Mouse (Mus musculus) heart, adult 2 months (tissue): Measurements from ENCODE around the gene Pde8a. TPM values are rescaled to one million over a fixed set of nuclear protein-coding genes. Genes with fewer than 3 reads are reported as not detected.

Source experiments
- DNase-seq, 2 experiments: peaks; one replicate each; pipeline ENCODE4 v3.0.0; 2021
- H3K27ac ChIP-seq: fragments of 200-600 bp; 2 replicates; pipeline ENCODE4 v1.8.1; 2022
- H3K27me3 ChIP-seq: fragments of 200-500 bp; 2 replicates; pipeline ENCODE4 v1.6.1; 2012; ENCODE audit warnings: mild to moderate bottlenecking, low read length, inconsistent platforms, mixed read lengths; ENCODE audit not compliant: control insufficient read depth, insufficient read depth
- H3K36me3 ChIP-seq: fragments of 200-500 bp; 2 replicates; pipeline ENCODE4 v1.6.1; 2012; ENCODE audit warnings: low read length, inconsistent platforms; ENCODE audit not compliant: control insufficient read depth, insufficient read depth
- H3K4me1 ChIP-seq: fragments of 200-500 bp; 2 replicates; pipeline ENCODE4 v1.6.1; 2011; ENCODE audit warnings: low read length; ENCODE audit not compliant: control insufficient read depth, insufficient read depth
- H3K4me3 ChIP-seq: fragments of 200-600 bp; 2 replicates; pipeline ENCODE4 v1.8.1; 2022
- H3K79me2 ChIP-seq: fragments of 200-500 bp; replicated peaks from 2 replicates; pipeline ENCODE4 v1.6.1; 2012; ENCODE audit warnings: mild to moderate bottlenecking, inconsistent platforms, low read length, moderate library complexity, mixed read lengths; ENCODE audit not compliant: control insufficient read depth, insufficient read depth
- H3K9ac ChIP-seq: fragments of 200-500 bp; 2 replicates; pipeline ENCODE4 v1.6.1; 2012; ENCODE audit warnings: low read depth, mild to moderate bottlenecking, control low read depth, inconsistent platforms, low read length, mixed read lengths
- CTCF ChIP-seq: fragments of 200-600 bp; IDR thresholded peaks from 2 replicates; pipeline ENCODE4 v1.8.1; 2022; ENCODE audit warnings: antibody characterized with exemption, mild to moderate bottlenecking, moderate library complexity
- EP300 ChIP-seq: fragments of 200-500 bp; IDR thresholded peaks from 2 replicates; pipeline ENCODE4 v1.6.1; 2011; ENCODE audit warnings: low read depth, low read length, control low read depth; ENCODE audit not compliant: insufficient read depth
- POLR2A ChIP-seq: fragments of 200-500 bp; IDR thresholded peaks from 2 replicates; pipeline ENCODE4 v1.6.1; 2011; ENCODE audit warnings: mild to moderate bottlenecking, low read depth, low read length, control low read depth; ENCODE audit not compliant: insufficient read depth
- WGBS: fragments of 180-500 bp; shearing (Covaris S2); methylation state at CpG from one replicate; pipeline ENCODE4 v1.1.7; 2018; 5-methylcytosine and 5-hydroxymethylcytosine counted together
- intact Hi-C: fragments of 180-260 bp; cut with DNase I; formaldehyde crosslinking; loops from one replicate; pipeline ENCODE4 v1.15.1; 2025
- polyA plus RNA-seq: library from polyadenylated mRNA; depleted of rRNA; stranded (reverse); fragments of >200 nt; gene quantifications from 2 replicates; pipeline ENCODE4 v1.2.3, GENCODE M21; 2012
- total RNA-seq, 2 experiments: library from RNA; stranded (reverse); gene quantifications; 2 replicates each; pipeline ENCODE4 v1.2.3; 2021

Pde8a gene
- total and polyA plus RNA-seq, 3 experiments = 7.8 to 13.0 (median 12.2) TPM

GRCm38 (mm10) chr7:81309247-81309646 is 95.9 kb downstream of the Pde8a start:
- Histone ChIP-seq H3K36me3 (no peaks in the 10 kb centered on the region), H3K4me1 (peaks cover 3% of the 10 kb centered on the region), H3K27me3 (no peaks in the 10 kb centered on the region), H3K27ac (no peak overlapping the region), H3K4me3 (no peak overlapping the region), H3K9ac (no peak overlapping the region), H3K79me2 (no peaks in the 10 kb centered on the region)
- WGBS = 65% methylated on average over 6 of the region's 6 CpGs
- TF ChIP-seq POLR2A (no peak), CTCF (no peak), EP300 (no peak)
- intact Hi-C loops = loop anchor here (10.0 kb wide), 1 partner anchor 144 kb away; no protein-coding TSS in a partner anchor
- DNase-seq = no peak

GRCm38 (mm10) chr7:81311130-81311529 is 97.7 kb downstream of the Pde8a start:
- Histone ChIP-seq H3K36me3 (no peaks in the 10 kb centered on the region), H3K4me1 (peaks cover 3% of the 10 kb centered on the region), H3K4me3 (no peak overlapping the region), H3K27ac (no peak overlapping the region), H3K9ac (no peak overlapping the region), H3K79me2 (no peaks in the 10 kb centered on the region), H3K27me3 (no peaks in the 10 kb centered on the region)
- 76% methylated on average over 1 of the region's 1 CpGs for WGBS
- intact Hi-C loops = no loop called here
- TF ChIP-seq EP300 (no peak), CTCF (no peak)
- DNase-seq = peak in 1 of 2 experiments; percentile 11

DNA sequence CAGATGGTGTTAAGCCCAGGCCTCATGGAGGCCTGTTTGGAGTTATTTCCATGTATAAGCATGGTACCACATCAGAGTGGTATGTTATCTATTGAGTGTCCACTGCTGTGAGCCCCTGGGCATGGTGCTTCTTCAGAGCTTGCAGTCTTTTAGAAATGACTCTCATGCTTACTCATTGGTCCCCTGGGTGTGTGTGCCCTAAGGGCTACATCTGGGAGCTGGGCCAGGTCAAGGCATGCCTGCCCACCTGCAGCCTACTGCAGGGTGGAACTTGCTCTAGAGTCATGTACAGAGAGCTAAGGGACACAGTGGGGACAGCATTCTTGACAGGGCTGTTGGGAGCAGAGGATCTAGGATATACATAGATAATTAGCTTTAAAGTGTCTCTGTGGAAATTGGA is 98.2 kb downstream of the Pde8a start:
- Histone ChIP-seq H3K9ac (no peak overlapping the region), H3K4me3 (no peak overlapping the region), H3K36me3 (no peaks in the 10 kb centered on the region), H3K27me3 (no peaks in the 10 kb centered on the region), H3K4me1 (peaks cover 3% of the 10 kb centered on the region), H3K79me2 (no peaks in the 10 kb centered on the region), H3K27ac (no peak overlapping the region)
- DNase-seq = no peak
- intact Hi-C loops = no loop called here
- TF ChIP-seq EP300 = no peak

DNA sequence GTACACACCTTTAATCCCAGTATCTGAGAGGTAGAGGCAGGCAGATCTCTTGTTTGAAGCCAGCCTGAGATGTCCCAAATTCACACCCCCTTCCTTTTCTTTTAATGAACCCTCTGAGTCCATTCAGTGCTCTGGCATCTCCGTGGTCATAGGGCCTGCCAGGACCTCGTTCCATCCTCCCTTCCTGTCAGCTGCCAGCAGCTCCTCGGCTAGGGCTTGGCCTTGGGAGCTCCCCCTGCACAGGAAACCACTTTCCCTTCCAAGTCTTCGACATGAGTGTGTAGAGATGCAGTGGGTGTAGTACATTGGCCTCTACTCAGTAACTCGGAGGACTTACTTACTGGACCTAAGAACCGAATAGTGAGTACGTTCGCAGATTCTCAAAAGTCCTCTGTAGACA is 102.2 kb downstream of the Pde8a start:
- no peaks in the 10 kb centered on the region for H3K79me2 ChIP-seq
- no peaks in the 10 kb centered on the region for H3K36me3 ChIP-seq
- 36% methylated on average over 8 of the region's 8 CpGs for WGBS
- peaks cover 2% of the 10 kb centered on the region for H3K4me1 ChIP-seq
- peak in 1 of 2 experiments; percentile 33 for DNase-seq
- no peak overlapping the region for H3K4me3 ChIP-seq
- TF ChIP-seq CTCF = no peak
- no peak for TF ChIP-seq EP300
- TF ChIP-seq POLR2A = no peak
- H3K9ac ChIP-seq = no peak overlapping the region
- H3K27ac ChIP-seq = no peak overlapping the region
- H3K27me3 ChIP-seq = no peaks in the 10 kb centered on the region
- intact Hi-C loops = no loop called here

GRCm38 (mm10) chr7:81319749-81320148 is 106.4 kb downstream of the Pde8a start:
- no peak for DNase-seq
- Histone ChIP-seq H3K4me1 (no peaks in the 10 kb centered on the region), H3K4me3 (no peak overlapping the region), H3K36me3 (no peaks in the 10 kb centered on the region), H3K27ac (no peak overlapping the region), H3K9ac (no peak overlapping the region), H3K27me3 (no peaks in the 10 kb centered on the region), H3K79me2 (no peaks in the 10 kb centered on the region)
- WGBS = 78% methylated on average over 6 of the region's 6 CpGs
- intact Hi-C loops = no loop called here
- TF ChIP-seq CTCF = no peak
- no peak for TF ChIP-seq POLR2A
- TF ChIP-seq EP300 = no peak

- H3K27ac ChIP-seq = no peak overlapping the region
- H3K4me3 ChIP-seq = no peak overlapping the region
- DNase-seq = no peak
- H3K4me1 ChIP-seq = no peaks in the 10 kb centered on the region
- TF ChIP-seq EP300 (no peak), CTCF (no peak), POLR2A (no peak)
- WGBS = 78% methylated on average over 5 of the region's 5 CpGs
- intact Hi-C loops = no loop called here
- no peaks in the 10 kb centered on the region for H3K36me3 ChIP-seq
- no peak overlapping the region for H3K9ac ChIP-seq
- no peaks in the 10 kb centered on the region for H3K79me2 ChIP-seq
- H3K27me3 ChIP-seq = no peaks in the 10 kb centered on the region
Observed at GRCm38 (mm10) chr7:81321776-81322175, 108.4 kb downstream of the Pde8a start.
